In genomic region chr7:44984833-44985164, GRCm38 (mm10) we compare ENCODE assay signal across 8 mouse cellular contexts. TPM values are rescaled to one million over a fixed set of nuclear protein-coding genes. Genes with fewer than 3 reads are reported as not detected.
DNase-seq lines count a peak whose midpoint lies in the region; ATAC-seq lines count a peak whose summit lies in the region.

No protein-coding gene starts in this region.

- H3K9ac ChIP-seq in heart, embryonic 16.5 days (ENCODE audit: low read length): peak overlapping the region; percentile 41; the same call in 1 of the 2 replicates
- H3K9ac ChIP-seq in embryonic facial prominence, embryonic 12.5 days: peak overlapping the region; percentile 25; the same call in 1 of the 2 replicates
- H3K9ac ChIP-seq in intestine, embryonic 14.5 days (ENCODE audit: low read length): no peak overlapping the region; the same call in 1 of the 2 replicates
- 0 out of 2 replicates have a peak overlapping the region, but pooled peaks have one; percentile 32 for H3K9ac ChIP-seq in midbrain, embryonic 16.5 days (ENCODE audit: low read depth, low read length)

- peak overlapping the region; percentile 97 for H3K27ac ChIP-seq in heart, embryonic 16.5 days (ENCODE audit: low read length)
- peak overlapping the region; percentile 31; the same call in 1 of the 2 replicates for H3K27ac ChIP-seq in embryonic facial prominence, embryonic 12.5 days
- no peak overlapping the region for H3K27ac ChIP-seq in intestine, embryonic 14.5 days (ENCODE audit: low read depth)
- peak overlapping the region; percentile 19; the same call in 1 of the 2 replicates for H3K27ac ChIP-seq in midbrain, embryonic 16.5 days (ENCODE audit: low read length)

- no peaks in the 10 kb centered on the region for H3K27me3 ChIP-seq in heart, embryonic 16.5 days (ENCODE audit: control insufficient read depth, insufficient read depth, low read length)
- no peaks in the 10 kb centered on the region for H3K27me3 ChIP-seq in embryonic facial prominence, embryonic 12.5 days
- no peaks in the 10 kb centered on the region for H3K27me3 ChIP-seq in intestine, embryonic 14.5 days (replicated peaks; ENCODE audit: control insufficient read depth, insufficient read depth, low read length)
- no peaks in the 10 kb centered on the region for H3K27me3 ChIP-seq in midbrain, embryonic 16.5 days (ENCODE audit: control insufficient read depth, insufficient read depth, low read depth, low read length)

- H3K36me3 ChIP-seq in heart, embryonic 16.5 days (ENCODE audit: control insufficient read depth, insufficient read depth): peaks cover 24% of the 10 kb centered on the region
- H3K36me3 ChIP-seq in embryonic facial prominence, embryonic 12.5 days: peaks cover 36% of the 10 kb centered on the region
- H3K36me3 ChIP-seq in intestine, embryonic 14.5 days (ENCODE audit: control insufficient read depth, insufficient read depth, low read length): peaks cover 32% of the 10 kb centered on the region
- H3K36me3 ChIP-seq in midbrain, embryonic 16.5 days (ENCODE audit: control insufficient read depth, insufficient read depth, low read length): peaks cover 18% of the 10 kb centered on the region

- DNase-seq in heart, postnatal 36 days: no peak
- no peak for DNase-seq in intestine, embryonic 14.5 days (ENCODE audit: low spot score)
- DNase-seq in spleen, adult 18-20 months: no peak
- no peak for DNase-seq in thymus, postnatal 36 days
- DNase-seq in cerebellum, adult 11-12 months: no peak

- 35% methylated on average over 3 of the region's 3 CpGs for WGBS in heart, embryonic 16.5 days
- 49% methylated on average over 3 of the region's 3 CpGs for WGBS in embryonic facial prominence, embryonic 12.5 days
- WGBS in intestine, embryonic 14.5 days: 28% methylated on average over 3 of the region's 3 CpGs
- WGBS in midbrain, embryonic 16.5 days: 42% methylated on average over 3 of the region's 3 CpGs

- intact Hi-C loops in heart, postnatal 36 days (cut with DNase I): loop anchor here (5.0 kb wide), 4 partner anchors 68 to 153 kb away; partner anchors contain the start of genes Flt3l, Gm45713, Prr12 and Rps11

- peak overlapping the region; percentile 82 for H3K4me2 ChIP-seq in heart, embryonic 16.5 days (ENCODE audit: low read depth, low read length)
- peak overlapping the region; percentile 67 for H3K4me2 ChIP-seq in embryonic facial prominence, embryonic 12.5 days (replicated peaks)
- H3K4me2 ChIP-seq in intestine, embryonic 14.5 days (ENCODE audit: low read length): peak overlapping the region; percentile 68
- H3K4me2 ChIP-seq in midbrain, embryonic 16.5 days (ENCODE audit: low read length): peak overlapping the region; percentile 75

- H3K4me1 ChIP-seq in heart, embryonic 16.5 days (ENCODE audit: control insufficient read depth, insufficient read depth, low read length): peaks cover 28% of the 10 kb centered on the region
- peaks cover 25% of the 10 kb centered on the region for H3K4me1 ChIP-seq in embryonic facial prominence, embryonic 12.5 days
- H3K4me1 ChIP-seq in intestine, embryonic 14.5 days (replicated peaks; ENCODE audit: control insufficient read depth, insufficient read depth, low read length): peaks cover 22% of the 10 kb centered on the region
- H3K4me1 ChIP-seq in midbrain, embryonic 16.5 days (ENCODE audit: control insufficient read depth, insufficient read depth, low read length): peaks cover 34% of the 10 kb centered on the region

- peak overlapping the region; percentile 99; the same call in 1 of the 2 replicates for H3K4me3 ChIP-seq in heart, embryonic 16.5 days (ENCODE audit: low read length)
- H3K4me3 ChIP-seq in embryonic facial prominence, embryonic 12.5 days: peak overlapping the region; percentile 96
- peak overlapping the region; percentile 99 for H3K4me3 ChIP-seq in intestine, embryonic 14.5 days (ENCODE audit: low read depth, low read length)
- H3K4me3 ChIP-seq in midbrain, embryonic 16.5 days (ENCODE audit: low read depth, low read length): peak overlapping the region; percentile 76

- H3K9me3 ChIP-seq in heart, embryonic 16.5 days (replicated peaks; ENCODE audit: control insufficient read depth, low read length): no peaks in the 10 kb centered on the region
- no peaks in the 10 kb centered on the region for H3K9me3 ChIP-seq in embryonic facial prominence, embryonic 12.5 days
- no peaks in the 10 kb centered on the region for H3K9me3 ChIP-seq in intestine, embryonic 14.5 days (ENCODE audit: control insufficient read depth, low read length)
- no peaks in the 10 kb centered on the region for H3K9me3 ChIP-seq in midbrain, embryonic 16.5 days (replicated peaks; ENCODE audit: control insufficient read depth, low read length, poor library complexity, severe bottlenecking)

- no peak for ATAC-seq in heart, embryonic 16.5 days (replicated peaks; ENCODE audit: extremely low read depth, insufficient read depth, low FRiP score)
- no peak for ATAC-seq in embryonic facial prominence, embryonic 12.5 days (ENCODE audit: insufficient number of reproducible peaks, insufficient read depth, low FRiP score, low TSS enrichment)
- no peak for ATAC-seq in intestine, embryonic 14.5 days (replicated peaks; ENCODE audit: low FRiP score, low TSS enrichment, low read depth)
- no peak for ATAC-seq in midbrain, embryonic 16.5 days

RNA-seq across cellular contexts. Expression of gene Prmt1, which starts 1.6 kb away (rescaled TPM):
- polyA plus RNA-seq in heart, embryonic 16.5 days (2015; fragmentation: Nextera tagmentation; extraction: Ambion mirVana): 355 and 387 TPM in 2 replicates
- total RNA-seq in heart, postnatal 36 days (2021): 100 to 1,000 TPM; 104 to 107 TPM
- polyA plus RNA-seq in embryonic facial prominence, embryonic 12.5 days (2016; fragmentation: Nextera tagmentation; extraction: Ambion mirVana): 660 and 677 TPM in 2 replicates
- 208 and 211 TPM in 2 replicates for polyA plus RNA-seq in intestine, embryonic 14.5 days (2014; fragmentation: Nextera tagmentation; extraction: Ambion mirVana)
- 671 and 697 TPM in 2 replicates for polyA plus RNA-seq in midbrain, embryonic 16.5 days (2015; fragmentation: Nextera tagmentation; extraction: Ambion mirVana)

RNA-seq across cellular contexts. Expression of gene Cpt1c, which starts 10.1 kb away (rescaled TPM):
- polyA plus RNA-seq in heart, embryonic 16.5 days (2015; fragmentation: Nextera tagmentation; extraction: Ambion mirVana): 7.6 and 8.9 TPM in 2 replicates
- total RNA-seq in heart, postnatal 36 days (2021): 1 to 10 TPM; 1.4 to 2.1 TPM
- polyA plus RNA-seq in embryonic facial prominence, embryonic 12.5 days (2016; fragmentation: Nextera tagmentation; extraction: Ambion mirVana): 32.9 and 35.6 TPM in 2 replicates
- polyA plus RNA-seq in intestine, embryonic 14.5 days (2014; fragmentation: Nextera tagmentation; extraction: Ambion mirVana): 21.9 and 24.7 TPM in 2 replicates
- polyA plus RNA-seq in midbrain, embryonic 16.5 days (2015; fragmentation: Nextera tagmentation; extraction: Ambion mirVana): 58.4 and 63.1 TPM in 2 replicates

RNA-seq across cellular contexts. Expression of gene Irf3, which starts 12.6 kb away (rescaled TPM):
- 71.4 and 73.6 TPM in 2 replicates for polyA plus RNA-seq in heart, embryonic 16.5 days (2015; fragmentation: Nextera tagmentation; extraction: Ambion mirVana)
- 10 to 100 TPM; 27.3 to 31.7 TPM for total RNA-seq in heart, postnatal 36 days (2021)
- polyA plus RNA-seq in embryonic facial prominence, embryonic 12.5 days (2016; fragmentation: Nextera tagmentation; extraction: Ambion mirVana): 93.3 and 95.7 TPM in 2 replicates
- polyA plus RNA-seq in intestine, embryonic 14.5 days (2014; fragmentation: Nextera tagmentation; extraction: Ambion mirVana): 84.3 and 91.7 TPM in 2 replicates
- polyA plus RNA-seq in midbrain, embryonic 16.5 days (2015; fragmentation: Nextera tagmentation; extraction: Ambion mirVana): 52.3 and 53.6 TPM in 2 replicates

RNA-seq across cellular contexts. Expression of gene Bcl2l12, which starts 13.7 kb away (rescaled TPM):
- polyA plus RNA-seq in heart, embryonic 16.5 days (2015; fragmentation: Nextera tagmentation; extraction: Ambion mirVana): 32.2 and 33.3 TPM in 2 replicates
- total RNA-seq in heart, postnatal 36 days (2021): 10 to 100 TPM; 10.2 to 11.2 TPM
- 79.9 and 83.5 TPM in 2 replicates for polyA plus RNA-seq in embryonic facial prominence, embryonic 12.5 days (2016; fragmentation: Nextera tagmentation; extraction: Ambion mirVana)
- 54.3 and 55.2 TPM in 2 replicates for polyA plus RNA-seq in intestine, embryonic 14.5 days (2014; fragmentation: Nextera tagmentation; extraction: Ambion mirVana)
- 7.0 and 8.3 TPM in 2 replicates for polyA plus RNA-seq in midbrain, embryonic 16.5 days (2015; fragmentation: Nextera tagmentation; extraction: Ambion mirVana)

RNA-seq across cellular contexts. Expression of gene Scaf1, which starts 31.4 kb away (rescaled TPM):
- polyA plus RNA-seq in heart, embryonic 16.5 days (2015; fragmentation: Nextera tagmentation; extraction: Ambion mirVana): 22.7 and 26.4 TPM in 2 replicates
- 10 to 100 TPM; 48.0 to 48.1 TPM for total RNA-seq in heart, postnatal 36 days (2021)
- polyA plus RNA-seq in embryonic facial prominence, embryonic 12.5 days (2016; fragmentation: Nextera tagmentation; extraction: Ambion mirVana): 43.8 and 47.7 TPM in 2 replicates
- polyA plus RNA-seq in intestine, embryonic 14.5 days (2014; fragmentation: Nextera tagmentation; extraction: Ambion mirVana): 45.3 and 49.4 TPM in 2 replicates
- 42.4 and 47.8 TPM in 2 replicates for polyA plus RNA-seq in midbrain, embryonic 16.5 days (2015; fragmentation: Nextera tagmentation; extraction: Ambion mirVana)
